Mouse (Mus musculus) regulatory T cell (primary cell): Measurements from ENCODE around the gene Gm20390.
"Not testable (repeated sequence)": the region's sequence is repeated elsewhere in the genome, so short reads cannot be mapped to it uniquely, and the experiment has no call there.

ENCODE experiments used
- in situ Hi-C: fragments of 300-600 bp; cut with MboI, MseI; formaldehyde crosslinking; loops from one replicate; pipeline ENCODE4 v1.15.1; 2025; ENCODE audit warnings: high pct_unique_total_duplicates

Gene Gm20390

DNA sequence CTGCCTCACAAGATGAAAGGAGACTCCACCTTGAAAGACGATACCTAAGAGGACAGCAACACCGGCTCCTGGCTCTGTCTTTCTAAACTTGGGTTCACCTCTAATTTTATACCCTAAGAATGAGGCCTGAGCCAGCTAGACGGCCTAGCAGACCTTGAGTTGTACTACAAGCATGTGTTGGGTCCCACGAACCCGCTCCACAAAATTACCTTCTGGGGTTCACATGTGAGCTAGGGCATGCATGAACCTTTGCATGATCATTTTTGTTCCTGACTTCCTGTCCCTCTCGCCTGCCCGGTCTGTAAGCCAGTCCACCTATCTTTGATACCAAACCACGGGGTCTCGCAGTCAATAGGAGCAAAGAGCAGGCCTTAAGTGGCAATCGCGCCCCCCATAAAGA lies 712 bp downstream of the Gm20390 start:
- in situ Hi-C loops = loop anchor here (5.0 to 10.0 kb wide), 3 partner anchors 35 to 347 kb away; no protein-coding TSS in a partner anchor

DNA sequence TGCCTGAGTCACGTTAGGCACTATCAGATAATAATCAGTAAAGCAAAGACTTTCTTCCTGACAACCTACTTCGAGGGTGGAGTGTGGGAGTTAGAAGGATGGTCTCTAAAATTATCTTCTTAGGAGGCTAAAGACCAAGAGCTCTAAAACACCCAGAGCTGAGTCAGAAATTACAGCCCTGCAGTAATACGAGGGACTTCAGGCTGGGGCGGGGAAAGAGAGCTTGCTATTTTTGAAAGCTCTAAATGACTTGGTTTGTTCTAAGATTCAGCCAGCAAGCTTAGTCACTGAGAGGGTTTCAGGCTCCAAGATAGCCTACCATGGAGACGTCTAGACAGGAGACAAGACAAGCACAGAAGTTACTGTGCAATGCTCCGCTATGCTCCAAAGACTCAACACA lies 2.7 kb downstream of the Gm20390 start:
- in situ Hi-C loops = loop anchor here (5.0 to 10.0 kb wide), 3 partner anchors 37 to 349 kb away; no protein-coding TSS in a partner anchor

DNA sequence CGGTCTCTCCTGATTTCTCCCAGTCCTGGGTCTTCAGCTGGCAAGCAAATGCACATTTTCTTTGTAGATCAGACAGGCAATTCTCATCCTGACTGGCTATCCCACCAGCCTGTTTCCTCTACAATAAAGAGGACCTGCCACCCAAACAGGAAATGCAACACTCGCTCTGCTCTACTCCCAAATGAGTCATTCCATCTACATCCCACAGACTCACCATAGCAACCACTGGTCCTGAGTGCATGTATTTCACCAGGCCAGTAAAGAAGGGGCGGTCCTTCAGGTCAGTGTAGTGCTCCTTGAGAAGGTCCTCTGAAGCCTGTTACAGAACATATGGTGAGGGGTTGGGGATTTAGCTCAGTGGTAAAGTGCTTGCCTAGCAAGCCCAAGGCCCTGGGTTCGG lies 5.1 kb downstream of the Gm20390 start:
- in situ Hi-C loops = loop anchor here (10.0 kb wide), 1 partner anchor 352 kb away; no protein-coding TSS in a partner anchor

DNA sequence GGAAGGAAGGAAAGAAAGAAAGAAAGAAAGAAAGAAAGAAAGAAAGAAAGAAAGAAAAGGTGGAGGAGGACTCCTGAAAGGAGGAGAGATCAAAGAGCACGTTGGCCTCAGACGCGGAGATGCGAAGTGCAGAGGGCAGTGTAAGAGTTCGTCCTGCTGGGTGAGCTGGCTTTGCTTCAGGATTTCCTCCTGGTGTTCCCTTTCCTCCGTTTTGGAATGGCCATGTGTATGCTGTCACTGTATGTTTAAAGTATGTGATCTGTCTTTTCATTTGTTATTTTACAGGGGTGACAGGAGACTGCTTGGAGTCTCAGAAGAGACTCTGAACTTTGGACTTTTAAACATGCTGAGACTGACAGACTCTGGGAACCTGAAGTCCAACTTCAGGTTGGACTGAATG lies 6.6 kb downstream of the Gm20390 start:
- in situ Hi-C loops = loop anchor here (10.0 kb wide), 1 partner anchor 353 kb away; no protein-coding TSS in a partner anchor

DNA sequence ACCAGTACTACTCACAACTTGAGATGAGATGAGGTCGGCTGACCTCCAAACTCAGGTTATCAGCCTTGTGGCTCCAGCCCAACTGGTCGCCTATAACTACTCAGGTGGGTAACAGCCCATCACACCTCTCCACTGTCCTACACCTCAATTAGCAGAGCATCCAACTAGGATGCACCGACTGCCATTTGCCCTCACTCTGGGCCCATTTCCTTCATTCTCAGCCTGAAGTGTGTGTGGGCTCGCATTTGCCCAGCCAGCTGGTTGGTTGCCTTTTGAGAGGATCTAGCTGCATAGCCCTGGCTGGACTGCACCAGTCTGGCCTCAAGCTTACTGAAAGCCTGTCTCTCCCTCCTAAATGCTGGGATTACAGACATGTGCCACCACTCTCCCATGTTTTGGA lies 10.3 kb downstream of the Gm20390 start:
- in situ Hi-C loops = no loop called here

DNA sequence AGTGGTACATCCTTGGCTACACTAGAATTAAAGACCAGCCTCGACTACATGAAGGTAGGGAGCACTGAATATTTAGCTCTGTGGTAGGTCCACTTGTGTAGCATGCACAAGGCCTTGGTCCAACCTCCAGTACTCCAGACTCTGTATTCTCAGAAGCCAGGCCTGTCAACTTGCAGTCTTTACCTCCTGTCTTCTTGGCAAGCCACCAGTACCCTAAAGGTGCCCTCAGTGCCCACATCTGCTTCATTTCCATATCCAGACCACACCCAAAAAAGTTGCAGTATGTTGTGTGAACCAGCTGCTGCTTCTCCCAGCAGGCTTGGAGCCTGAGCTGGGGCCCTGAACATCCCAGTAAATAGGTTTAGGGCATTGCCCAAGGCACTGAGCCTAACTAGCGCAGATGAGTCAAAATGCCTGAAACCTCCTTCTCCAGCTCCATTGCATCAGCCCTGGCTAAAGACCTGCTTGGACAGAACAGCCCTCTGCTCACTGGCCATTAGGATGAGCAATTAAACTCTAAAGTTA lies 11.0 kb downstream of the Gm20390 start:
- in situ Hi-C loops = no loop called here

DNA sequence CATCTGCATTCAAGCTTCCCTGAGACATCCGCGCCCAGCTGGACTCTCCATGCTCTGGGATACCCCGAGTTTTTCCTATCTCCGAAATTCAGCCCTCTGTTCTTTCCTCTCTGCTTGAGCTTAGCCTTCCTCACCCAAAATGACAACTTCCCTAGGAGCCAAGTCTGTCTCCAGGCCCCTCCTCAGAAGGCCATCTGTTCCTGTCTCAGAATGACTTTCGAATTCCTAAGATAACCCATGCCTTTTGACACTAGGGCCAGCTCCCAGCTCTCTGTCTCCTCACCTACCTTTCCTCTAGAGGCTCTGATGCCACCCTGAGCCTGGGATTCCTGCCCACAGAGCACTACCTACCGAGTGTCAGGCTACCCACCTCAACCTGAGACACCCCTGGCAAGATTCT lies 11.9 kb downstream of the Gm20390 start, which contains the start of gene Nme2:
Gene Nme2 (minus strand): TSS at position 101 of the 400 bp plus-strand sequence.
- in situ Hi-C loops = no loop called here

DNA sequence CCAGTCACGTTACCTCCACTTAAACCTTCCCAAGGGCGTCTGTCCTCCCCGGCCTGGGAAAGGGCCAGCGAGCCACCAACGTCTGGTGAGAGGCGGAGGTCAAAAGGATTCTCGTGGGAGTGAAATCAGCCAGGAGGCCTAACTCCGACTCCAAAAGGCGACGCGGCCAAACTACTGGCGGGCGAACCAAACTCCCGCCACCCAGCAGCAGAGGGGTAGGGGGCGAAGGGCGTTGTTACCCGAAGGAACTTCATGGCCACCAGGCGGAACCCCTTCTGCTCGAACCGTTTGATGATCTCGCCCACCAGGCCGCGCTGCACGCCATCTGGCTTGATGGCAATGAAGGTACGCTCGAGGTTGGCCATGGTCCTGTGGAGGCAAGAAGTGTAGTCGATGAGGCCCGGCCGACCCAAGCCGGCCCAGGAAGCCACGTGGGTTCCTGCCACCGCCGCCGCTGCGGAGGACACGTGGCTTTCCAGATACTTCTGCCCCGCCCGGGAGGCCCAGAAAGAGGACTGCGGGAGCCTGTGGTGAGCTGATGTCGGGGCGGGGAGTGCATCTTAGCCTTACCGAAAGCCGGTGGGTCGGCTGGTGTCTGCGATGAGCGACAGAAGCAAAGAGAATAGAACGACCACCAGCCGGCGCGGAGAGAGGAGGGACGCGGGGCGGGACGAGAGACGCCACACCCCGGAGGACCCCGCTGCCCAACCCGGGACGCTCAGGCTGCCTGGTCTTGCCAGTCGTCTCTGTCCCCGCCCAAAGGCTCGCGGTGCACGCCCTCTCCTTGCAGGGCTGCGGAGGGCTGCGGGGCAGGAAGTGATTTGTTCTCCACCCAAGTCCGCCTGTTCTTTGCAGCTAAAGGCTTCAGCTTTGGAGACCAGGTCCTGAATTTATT lies 12.6 kb downstream of the Gm20390 start:
- in situ Hi-C loops = no loop called here

DNA sequence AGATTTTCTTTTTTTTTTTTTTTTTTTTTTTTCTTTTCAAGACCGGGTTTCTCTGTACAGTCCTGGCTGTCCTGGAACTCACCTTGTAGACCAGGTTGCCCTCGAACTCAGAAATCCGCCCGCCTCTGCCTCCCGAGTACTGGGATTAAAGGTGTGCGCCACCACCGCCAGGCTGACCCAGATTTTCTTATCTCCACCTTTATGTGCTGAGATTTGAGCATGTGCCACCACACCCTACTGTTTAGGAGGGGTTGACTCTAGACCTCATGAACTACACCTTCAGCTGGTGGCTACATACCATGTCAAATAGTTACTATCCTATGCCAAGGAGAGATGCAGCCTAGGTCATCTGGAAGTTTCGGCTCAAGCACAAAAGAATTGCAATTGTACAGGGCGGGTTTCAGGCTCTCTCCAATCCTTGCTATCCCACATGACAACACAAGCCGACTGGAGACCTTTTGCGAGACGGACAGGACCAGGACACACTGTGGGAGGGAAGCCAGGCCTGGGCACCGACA lies 13.3 kb downstream of the Gm20390 start:
- in situ Hi-C loops = no loop called here

DNA sequence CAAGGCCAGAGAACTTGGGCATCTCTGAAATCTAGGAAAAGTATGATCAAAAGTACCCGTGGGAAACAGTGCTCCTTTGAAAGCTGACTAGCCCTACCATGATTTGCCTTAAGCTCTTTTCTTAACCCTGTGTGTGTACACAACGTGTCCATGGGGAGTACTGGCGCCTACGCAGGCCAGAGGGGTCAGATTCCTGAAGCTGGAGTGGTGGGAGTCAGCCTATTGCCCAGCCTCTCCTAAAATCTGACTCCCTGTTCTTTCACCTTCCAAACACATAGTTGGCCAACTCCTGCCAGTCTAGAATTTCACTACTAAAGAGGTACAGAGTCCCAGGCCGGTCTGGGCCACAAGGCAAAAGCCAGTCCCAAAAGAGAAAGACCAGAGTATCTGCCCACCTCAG lies 15.7 kb downstream of the Gm20390 start:
- in situ Hi-C loops = no loop called here

DNA sequence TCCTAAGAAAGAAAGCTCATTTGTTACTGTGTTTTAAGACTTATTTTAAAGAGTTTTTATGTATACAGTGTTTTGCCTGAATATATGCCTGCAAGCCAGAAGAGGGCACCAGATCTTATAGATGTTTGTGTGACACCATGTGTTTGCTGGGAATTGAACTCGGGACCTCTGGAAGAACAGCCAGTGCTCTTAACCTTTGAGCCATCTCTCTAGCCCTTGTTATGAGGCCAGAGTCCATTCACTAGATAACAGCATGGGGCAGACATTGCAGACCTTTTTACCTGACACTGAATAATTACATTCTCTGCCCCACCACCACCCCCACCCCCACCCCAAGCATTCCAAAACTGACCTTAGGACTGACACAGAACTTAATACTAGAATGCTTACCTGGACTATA lies 18.0 kb downstream of the Gm20390 start:
- in situ Hi-C loops = no loop called here

DNA sequence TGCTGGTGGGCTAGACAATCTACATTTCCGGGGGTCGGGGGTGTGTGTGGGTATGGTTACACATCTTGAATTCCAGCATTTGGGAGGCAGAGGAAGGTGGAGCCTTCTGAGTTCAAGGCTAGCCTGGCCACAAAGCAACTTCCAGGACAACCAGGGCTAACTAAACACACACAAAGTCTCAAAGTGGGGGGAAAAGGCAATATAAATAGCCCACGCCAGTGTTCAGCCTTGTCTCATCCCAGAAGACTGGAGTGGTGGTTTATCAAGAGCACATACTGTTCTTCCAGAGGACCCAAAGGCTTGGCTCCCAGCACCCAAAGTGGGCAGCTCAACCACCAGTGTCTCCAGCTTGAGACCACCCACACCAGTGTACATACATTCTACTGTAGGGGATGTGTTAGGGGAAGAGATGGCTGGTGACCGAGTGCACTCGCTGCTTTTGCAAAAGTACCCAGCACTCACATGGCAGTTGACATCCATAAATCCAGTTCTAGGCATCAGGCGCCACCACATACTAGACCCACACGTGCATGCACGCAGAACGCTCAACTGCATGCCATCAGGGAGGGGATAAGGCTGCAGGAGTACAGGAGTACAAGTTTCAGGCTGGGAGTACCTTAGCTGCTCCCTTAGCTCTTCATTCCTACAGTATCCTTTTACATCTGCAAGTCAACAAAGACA lies 19.1 kb downstream of the Gm20390 start:
- in situ Hi-C loops = no loop called here

DNA sequence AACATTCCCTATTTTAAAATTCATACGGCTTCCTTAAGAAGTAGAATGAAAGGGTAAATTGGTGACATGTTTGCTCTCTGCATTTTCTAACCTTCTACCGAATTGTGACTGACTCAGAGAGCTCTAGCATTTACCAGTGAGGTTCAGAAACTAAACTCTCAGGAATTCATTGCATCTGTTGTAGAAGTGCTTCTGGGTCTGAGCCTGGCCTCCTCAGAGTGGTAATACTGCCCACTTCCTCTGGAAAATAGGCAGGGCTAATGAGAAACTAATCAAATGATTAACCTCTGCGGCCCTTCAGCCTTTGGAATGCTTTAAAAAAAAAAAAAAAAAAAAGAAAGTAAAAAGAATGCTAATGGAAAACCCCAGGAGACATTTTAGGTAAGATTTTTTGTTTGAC lies 23.1 kb downstream of the Gm20390 start:
- in situ Hi-C loops = no loop called here

DNA sequence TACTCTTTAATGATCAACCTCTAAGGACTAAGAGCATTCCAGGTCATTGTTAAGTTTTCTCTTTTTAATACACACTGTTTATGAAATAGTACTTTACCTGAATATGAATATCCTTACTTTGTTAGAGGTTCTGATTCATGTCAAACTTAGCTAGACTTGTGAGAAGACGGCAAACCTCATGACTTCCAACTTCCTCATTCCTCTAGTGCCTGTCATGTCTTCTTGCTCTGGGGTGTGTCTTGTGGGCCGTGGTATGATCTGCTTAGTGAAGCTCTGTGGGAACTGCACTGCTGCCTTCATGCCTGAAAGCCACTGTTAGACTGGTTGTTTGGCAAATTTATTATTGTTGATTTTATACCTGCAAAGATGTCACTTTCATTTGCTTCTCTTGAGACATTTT lies 27.2 kb downstream of the Gm20390 start:
- in situ Hi-C loops = no loop called here

DNA sequence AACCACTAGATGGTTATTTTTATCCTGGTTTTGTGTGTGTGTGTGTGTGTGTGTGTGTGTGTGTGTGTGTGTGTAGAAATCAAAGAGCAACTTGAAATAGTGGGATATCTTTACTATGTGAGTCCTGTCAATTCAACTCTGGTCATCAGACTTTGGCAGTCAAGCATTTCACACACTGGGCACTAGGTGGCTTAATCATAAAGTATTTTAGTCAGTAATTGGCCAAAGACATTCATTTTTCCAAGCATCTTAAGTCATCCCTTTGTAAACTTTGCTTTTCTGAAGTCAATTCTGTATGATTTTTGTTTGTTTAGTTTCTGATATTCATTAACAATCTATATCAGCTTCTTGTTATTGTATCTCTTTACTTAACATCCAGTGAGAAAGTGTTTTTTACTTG lies 39.0 kb downstream of the Gm20390 start:
- in situ Hi-C loops = no loop called here

DNA sequence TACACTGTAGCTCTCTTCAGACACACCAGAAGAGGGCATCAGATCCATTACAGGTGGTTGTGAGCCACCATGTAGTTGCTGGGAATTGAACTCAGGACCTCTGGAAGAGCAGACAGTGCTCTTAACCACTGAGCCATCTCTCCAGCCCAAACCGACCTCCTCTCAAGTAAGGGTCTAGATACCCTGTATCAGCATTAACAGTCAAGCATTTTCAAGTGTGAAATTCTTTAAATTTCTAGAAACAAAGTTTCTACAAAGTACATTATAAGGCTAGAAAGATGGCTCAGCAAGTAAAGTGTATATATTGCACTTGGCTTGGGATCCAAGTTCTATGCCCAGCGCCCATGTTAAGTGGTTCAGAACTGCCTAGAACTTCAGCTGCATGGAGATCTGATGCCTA lies 53.1 kb downstream of the Gm20390 start:
- in situ Hi-C loops = not testable (repeated sequence)

DNA sequence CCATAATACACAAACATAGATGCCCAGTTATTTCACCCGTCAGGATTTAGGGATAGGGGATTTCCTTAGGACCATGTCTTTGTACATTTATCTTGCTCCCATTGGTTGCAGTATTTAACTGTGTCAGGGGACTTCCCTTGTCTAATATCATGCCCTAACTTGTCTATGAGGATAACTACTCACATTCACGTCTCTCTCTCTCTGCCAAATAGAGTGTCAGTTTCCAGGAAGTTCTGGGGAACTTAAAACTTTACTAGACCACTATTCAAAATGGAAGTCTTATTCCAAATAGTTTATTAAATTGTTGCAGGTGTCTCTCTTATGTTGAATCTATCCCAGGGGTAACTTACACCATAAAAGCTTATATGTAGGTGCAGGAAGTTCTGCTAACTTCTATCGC lies 56.5 kb downstream of the Gm20390 start:
- in situ Hi-C loops = no loop called here

DNA sequence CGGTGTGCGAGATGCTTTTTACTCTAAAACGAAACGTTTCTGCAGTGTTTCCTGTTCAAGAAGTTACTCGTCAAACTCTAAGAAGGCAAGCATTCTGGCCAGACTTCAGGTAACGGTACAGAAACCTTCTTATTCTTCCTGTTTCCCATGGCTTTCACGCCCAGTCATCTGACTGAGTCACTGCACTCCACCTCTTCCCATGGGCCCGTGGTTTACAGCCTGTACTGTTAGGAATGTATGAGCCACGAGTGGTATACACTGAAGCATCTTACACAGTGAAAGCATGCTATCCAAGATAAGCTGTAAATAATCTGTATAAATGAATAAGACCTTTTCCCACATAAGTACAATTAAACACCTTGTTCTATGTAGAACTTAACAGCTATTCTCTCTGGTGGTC lies 59.3 kb downstream of the Gm20390 start:
- in situ Hi-C loops = no loop called here

DNA sequence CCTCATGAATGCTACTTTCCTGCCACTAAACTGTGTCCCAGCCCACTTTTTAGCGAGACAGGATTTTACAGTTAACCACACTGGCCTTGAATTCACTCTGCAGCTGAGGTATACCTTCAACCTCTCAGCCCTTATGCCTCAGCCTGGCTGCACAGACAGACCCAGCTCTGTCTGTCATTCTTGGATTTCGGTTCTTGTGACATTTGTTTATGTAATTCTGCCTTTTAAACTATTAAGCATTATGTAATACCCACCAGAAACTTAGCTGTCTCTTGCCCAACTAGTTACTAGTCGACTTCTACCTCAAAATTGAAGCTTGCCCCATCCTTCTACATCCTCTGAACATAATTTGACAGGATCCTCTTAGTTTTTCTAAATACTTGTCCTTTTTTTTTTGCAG lies 60.3 kb downstream of the Gm20390 start:
- in situ Hi-C loops = no loop called here

DNA sequence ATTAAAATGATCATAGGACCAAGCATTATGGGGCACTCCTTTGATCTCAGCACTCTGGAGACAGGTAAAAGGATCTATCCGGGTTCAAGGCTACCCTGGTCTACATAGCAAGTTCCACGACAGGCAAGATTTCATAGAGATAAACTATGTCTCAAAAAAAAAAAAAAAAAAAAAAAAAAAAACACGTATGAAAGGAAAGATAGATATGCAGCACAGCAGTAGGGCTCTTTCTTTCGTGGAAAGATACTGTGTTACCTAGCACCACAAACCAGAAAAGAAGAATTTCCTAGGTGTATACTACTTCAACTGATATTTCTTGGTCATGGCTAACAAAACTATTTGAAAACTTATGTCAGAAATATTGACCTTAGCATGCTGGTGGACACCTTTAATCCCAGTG lies 61.3 kb downstream of the Gm20390 start:
- in situ Hi-C loops = no loop called here
